Mouse (Mus musculus) kidney, postnatal 25 days (tissue): ENCODE results near the gene Chchd1.
"Not testable (repeated sequence)": the region's sequence is repeated elsewhere in the genome, so short reads cannot be mapped to it uniquely, and the experiment has no call there.

Source experiments
- DNase-seq, 2 experiments: peaks; one replicate each; pipeline ENCODE4 v3.0.0; 2021; ENCODE audit warnings: mixed read lengths in 2 of 2

The Chchd1 gene

DNA sequence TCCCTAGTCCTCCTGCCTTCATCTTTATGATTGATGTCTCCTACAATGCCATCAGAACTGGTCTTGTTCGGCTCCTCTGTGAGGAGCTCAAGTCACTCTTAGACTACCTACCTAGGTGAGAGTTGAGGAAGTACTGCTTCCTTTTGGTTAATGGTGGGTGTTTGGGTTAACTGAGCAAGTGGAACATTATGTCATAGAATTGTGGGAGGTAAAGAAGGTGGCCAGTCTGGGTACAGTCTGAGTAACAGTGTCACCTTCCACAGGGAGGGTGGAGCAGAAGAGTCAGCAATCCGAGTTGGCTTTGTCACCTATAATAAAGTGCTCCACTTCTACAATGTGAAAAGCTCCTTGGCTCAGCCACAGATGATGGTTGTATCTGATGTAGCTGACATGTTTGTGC, 13.8 kb upstream of the Chchd1 start:
- no peak for DNase-seq

DNA sequence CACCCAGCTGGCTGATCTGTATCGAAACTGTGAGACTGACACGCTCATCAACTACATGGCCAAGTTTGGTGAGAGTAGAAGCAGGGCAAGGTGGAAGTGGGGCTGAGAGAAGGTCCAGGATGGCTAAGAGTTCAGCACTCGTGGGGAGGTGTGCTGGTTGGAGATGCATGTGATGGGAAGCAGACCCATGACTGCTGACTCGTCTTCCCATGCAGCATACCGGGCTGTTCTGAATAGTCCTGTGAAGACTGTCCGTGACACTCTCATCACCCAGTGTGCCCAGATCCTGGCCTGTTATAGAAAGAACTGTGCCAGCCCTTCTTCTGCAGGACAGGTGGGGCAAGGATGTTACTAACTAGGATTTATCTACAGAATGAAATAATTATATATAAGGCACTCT, 11.0 kb upstream of the Chchd1 start:
- DNase-seq: no peak

DNA sequence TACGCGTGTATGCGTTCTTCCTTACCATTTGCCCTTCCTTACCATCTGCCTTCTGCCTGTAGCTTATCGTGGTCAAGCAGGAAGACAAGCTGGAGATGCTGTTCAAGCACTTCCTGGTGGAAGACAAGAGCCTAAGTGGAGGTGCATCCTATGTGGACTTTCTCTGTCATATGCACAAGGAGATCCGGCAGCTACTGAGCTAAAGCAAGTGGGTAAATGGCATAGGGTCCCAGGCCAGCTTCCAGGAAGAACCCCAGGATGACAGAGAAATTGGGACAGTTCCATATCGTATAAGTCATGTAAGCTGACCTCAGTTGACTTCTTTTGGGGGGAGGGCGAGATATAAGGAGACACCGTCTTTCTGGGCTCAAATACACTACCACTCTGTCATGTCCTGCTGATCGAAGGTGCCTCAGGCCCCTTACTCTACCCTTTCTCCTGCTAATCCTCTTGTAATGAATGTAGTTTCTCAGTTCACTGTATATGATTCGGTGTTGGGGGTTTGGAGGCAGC, 9.2 kb upstream of the Chchd1 start:
- no peak for DNase-seq

DNA sequence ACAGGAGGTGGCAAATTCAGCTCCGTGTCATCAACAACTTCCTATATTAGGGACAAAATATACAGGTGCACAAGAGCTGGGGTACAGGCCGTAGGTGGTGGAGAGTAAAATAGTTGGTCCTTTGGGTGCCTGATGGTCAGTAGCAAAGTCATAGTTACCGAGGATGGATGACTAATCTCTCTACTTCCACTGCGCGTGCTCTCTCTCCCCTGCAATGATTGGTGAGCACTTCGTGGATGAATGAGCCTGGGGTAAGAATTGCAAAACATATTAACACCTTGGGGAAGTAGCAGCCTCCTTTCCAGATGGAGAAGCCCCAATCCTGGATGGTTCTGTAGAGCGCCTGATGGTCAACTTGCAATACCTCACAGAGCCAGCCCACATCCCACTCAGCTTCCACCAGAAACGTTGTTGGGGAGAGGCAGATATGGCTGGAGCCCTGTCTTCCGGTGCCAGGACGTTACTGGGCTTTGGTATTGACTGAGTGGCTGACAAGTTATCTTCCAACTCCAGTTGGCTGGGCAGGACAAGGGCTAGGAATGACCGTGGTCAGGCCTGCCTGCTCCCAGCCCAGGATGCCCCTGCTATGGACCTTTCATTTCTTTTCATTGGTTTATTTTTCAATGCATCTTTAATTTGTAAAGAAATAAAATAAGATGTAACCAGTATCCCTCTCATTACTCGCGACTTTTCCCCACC, 8.5 kb upstream of the Chchd1 start:
- DNase-seq: no peak

DNA sequence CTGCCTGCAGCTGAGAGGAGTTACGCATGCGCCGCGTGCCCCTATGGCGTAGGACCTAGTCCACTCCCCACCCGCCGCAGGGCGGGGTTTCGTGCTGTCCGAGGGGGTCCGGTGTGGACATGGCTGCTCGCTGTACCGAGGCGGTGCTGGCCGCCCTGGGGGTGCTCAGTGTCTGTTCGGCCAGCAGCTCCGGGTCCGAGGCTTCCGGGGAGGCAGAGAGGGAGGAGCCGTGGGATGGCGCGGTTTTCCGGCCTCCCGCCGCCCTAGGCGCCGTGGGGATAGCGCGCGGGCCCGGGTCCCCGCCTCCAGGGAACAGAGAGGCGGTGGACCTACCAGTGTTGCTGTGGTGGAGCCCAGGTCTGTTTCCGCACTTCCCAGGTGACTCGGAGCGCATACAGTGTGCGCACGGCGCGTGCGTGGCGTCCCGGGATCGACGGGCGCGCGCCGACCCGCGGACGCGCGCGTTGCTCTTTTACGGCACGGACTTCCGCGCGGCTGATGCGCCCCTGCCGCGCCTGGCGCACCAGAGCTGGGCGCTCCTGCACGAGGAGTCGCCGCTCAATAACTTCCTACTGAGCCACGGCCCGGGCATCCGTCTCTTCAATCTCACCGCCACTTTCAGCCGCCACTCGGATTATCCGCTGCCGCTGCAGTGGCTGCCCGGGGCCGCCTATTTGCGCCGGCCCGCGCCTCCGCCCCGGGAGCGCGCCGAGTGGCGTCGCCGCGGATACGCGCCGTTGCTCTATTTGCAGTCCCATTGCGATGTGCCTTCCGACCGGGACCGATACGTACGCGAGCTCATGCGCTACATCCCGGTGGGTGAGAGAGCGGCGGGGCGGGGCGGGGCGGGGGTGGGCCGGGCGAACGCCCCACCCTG, 7.7 kb upstream of the Chchd1 start, which contains the start of gene Fut11:
Fut11 (plus strand) TSS at position 85 of the 877 bp plus-strand sequence.
- peak; percentile 87 to 93 for DNase-seq

DNA sequence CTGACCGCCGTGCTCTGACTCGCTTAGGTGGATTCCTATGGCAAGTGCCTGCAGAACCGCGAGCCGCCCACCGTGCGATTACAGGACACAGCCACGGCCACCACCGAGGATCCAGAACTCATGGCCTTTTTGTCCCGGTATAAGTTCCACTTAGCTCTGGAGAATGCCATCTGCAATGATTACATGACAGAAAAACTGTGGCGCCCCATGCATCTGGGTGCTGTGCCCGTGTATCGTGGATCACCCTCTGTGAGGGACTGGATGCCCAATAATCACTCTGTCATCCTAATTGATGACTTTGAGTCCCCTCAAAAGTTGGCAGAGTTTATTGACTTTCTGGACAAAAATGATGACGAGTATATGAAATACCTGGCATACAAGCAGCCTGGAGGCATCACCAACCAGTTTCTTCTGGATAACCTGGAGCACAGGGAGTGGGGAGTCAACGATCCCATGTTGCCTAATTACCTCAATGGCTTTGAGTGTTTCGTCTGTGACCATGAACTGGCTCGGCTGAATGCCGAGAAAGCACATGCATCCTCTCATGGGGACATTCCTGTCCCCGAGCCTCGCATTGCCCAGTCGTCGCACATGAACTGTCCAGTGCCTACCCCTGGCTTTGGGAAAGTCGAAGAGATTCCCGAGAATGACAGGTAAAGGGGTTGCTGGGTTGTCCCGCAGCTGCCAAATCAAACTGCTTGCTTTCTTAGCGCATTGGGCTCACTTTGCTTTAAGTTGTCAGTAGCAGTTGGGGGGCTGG, 6.9 kb upstream of the Chchd1 start:
- DNase-seq: peak in 1 of 2 experiments; percentile 49

DNA sequence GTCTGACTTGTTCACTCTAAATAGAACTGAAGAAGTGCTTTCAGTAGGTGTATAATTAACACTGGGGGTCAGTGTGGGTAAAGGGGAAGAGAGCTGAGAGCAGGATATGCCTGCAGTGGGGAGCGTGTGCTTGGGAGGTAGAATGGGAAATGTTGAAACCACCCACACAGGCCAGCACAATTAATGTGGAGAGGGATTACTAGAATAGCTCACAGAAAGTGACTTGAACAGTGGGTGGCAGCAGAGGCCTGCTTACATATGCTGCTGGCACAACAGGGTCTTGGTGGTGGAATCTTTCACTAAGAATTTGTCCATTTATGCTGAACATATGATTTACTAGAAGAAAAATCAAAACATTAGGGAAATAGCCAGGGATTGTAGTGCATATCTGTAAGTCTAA, 5.8 kb upstream of the Chchd1 start:
- DNase-seq: peak; percentile 59 to 61

DNA sequence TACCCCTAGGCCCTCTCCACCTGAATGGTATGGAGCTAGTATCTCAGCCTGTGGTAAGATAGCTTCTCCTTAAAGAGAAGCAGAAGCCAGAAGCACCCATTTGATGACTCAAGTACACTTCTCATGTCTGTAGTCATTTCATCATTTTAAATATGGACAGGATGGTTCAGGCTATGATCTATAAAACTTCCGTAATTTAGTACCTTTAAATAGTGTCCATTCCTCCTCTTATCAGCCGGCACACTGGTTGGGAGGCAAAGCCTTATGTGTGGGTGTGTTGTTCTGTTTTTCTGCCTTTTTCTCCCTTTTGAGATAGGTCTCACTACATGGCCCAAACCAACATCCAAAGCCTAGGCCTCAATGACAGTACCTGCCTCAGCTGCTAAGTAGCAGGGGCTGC, 4.3 kb upstream of the Chchd1 start:
- no peak for DNase-seq

DNA sequence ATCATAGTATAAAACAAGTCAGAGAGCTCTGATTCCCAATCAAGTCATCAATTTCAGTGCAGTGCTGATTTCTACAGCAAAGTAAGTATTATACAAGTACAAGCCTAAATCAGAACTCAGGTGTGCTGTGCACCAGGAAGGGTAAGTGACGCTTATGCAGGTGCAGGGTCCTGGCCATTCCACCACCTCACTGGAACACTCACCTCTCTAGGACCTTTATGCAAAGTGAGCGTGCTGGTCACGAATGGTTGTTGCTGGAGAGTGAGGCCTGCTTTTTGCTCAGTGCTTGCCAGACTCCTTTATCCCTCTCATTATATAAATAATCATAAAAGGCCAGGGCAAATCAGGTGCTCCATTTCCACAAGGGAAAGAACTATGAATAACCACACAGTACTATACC, 2.4 kb upstream of the Chchd1 start:
- no peak for DNase-seq

DNA sequence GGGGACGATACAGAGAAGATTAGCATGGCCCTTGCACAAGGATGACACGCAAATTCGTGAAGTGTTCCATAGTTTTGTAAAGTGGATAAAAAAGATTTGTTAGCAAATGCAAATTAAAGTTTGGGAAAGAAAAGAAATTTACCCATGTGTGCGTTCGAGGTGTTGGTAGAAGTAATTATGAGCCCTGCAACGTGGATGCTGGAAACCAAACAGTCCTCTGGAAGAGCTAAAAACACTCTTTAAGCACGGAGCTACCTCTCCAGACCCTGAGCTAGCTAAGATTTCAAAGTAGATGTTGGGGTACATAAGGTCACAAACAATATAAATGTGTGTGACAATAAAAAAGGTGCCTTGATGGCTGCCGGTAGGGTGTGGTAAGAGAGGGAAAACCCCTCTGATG, 1.3 kb upstream of the Chchd1 start:
- no peak for DNase-seq

DNA sequence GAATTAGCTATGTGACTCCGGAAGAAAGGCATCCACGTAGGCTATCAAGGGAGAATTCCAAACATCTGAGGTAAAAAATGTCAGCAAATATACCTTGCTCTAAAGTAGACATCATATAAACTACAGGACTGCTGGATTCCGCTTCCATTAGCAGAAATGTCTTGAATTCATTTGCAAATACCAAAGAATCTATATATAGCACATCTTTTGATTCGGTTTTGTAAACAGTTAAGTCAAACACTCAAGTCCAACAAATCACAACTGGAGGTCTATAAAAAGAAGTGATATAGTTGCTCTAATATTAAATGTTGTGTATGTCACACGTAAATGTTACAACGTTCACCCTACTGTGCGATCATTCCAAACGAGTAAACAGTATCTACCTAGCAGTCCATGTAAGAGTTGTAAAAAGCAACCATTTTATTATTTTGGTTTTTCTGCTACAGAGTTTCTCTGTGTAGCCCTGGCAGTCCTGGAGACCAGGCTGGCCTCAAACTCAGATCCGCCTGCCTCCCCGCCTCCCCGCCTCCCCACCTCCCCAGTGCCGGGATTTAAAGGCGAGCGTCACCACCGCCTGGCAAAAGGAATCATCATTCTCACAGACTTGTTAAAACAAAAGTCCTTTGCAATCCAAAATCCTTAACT, 588 bp upstream of the Chchd1 start:
- DNase-seq: no peak

DNA sequence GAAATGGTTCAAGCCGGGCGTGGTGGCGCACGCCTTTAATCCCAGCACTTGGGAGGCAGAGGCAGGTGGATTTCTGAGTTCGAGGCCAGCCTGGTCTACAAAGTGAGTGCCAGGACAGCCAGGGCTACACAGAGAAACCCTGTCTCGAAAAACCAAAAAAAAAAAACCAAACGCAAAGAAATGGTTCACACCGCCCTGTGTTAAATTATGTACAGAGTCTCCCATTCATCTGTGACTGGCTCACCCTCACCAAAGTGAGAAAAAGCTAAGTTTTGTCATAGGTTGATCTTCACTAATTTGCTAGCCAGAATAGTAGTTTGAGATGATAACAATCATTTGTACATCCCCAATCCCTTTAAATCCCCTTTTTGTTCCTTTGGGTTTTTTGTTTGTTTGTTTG, 655 bp downstream of the Chchd1 start:
- not testable (repeated sequence) for DNase-seq

DNA sequence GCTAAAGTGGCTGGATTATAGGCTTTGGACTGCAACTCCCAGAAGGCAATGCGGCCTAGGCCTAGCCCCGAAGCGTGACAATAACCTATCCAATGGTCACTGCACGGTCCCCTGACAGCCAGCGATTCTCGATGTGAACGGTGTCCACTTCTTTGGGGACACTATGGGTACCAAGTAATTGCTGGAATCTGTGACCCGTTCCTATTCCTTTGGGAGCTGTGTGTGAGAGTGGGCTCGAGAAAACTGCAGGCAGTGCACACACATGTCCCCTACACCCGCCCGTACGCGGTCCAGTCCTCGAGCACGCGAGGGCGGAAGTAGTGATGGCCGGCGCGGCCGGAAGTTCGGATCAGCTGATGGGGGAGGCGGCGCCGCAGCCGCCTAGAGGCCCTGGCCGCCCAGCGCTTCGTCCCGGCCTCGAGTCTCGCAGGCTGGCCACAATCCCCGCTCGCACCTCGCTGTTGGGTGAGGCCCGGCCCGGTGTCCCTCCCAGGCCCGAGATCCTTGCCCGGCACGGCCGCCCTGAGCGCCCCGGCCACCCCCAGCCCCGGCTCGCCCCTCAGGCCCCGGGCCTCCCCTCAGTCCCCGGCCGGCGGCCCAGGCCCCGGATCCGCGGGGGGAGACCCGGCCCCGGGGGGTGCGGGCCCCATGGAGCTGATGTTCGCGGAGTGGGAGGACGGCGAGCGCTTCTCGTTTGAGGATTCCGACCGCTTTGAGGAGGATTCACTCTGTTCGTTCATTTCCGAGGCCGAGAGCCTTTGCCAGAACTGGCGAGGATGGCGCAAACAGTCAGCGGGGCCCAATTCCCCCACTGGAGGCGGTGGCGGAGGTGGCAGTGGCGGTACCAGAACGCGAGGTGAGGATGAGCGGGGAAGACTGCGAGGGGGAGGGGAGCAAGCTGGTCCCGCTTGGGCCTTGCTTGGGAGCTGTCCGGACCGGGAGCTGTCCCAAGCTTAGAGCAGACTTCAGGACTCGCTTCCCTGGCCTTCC, 4.7 kb downstream of the Chchd1 start, which contains the start of gene Zswim8:
Zswim8 (plus strand) TSS at position 352 of the 990 bp plus-strand sequence.
- DNase-seq: peak; percentile 89 to 96

DNA sequence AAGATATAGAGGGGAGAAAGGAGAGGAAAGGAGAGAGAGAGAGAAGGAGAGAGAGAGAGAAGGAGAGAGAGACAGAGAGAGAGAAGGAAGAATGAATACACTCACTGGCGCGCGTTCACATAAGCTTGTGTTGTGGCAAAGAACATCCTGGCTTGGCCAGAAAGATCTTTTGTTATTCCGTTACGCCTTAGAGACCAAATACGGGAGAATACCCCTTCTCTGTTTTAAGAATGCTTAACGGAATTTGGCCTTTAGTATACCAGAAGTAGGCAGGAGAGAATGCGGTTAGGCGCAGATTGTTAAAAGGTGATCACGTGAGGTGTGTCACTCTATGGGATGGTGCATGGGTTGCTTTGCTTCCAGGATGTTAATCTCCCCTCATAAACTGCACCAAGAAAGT, 5.4 kb downstream of the Chchd1 start:
- no peak for DNase-seq

DNA sequence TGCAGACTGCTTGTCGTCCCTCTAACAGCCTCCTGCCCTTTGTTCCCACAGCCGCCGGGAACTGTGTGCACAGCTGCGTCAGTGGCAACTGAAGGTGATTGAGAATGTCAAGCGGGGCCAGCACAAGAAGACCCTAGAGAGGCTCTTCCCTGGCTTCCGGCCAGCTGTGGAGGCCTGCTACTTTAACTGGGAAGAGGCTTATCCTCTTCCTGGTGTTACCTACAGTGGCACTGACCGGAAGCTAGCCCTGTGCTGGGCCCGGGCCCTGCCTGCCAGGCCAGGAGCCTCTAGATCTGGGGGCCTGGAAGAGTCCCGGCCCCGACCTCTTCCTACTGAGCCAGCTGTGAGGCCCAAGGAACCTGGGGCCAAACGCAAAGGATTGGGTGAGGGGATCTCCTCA, 11.0 kb downstream of the Chchd1 start:
- no peak for DNase-seq

DNA sequence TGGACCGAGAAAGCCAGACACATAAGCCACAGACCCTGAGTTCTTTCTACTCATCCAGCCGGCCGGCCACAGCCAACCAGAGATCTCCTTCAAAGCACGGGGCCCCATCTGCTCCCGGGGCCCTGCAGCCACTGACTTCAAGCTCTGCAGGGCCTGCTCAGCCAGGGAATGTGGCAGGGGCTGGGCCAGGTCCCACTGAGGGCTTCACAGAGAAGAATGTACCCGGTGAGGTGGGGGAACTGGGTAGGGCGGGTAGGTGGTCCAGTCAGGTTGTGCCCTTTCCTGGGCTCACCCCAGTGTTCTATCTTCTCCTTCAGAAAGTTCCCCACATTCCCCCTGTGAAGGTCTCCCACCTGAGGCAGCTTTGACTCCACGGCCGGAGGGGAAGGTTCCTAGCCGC, 15.6 kb downstream of the Chchd1 start:
- no peak for DNase-seq

DNA sequence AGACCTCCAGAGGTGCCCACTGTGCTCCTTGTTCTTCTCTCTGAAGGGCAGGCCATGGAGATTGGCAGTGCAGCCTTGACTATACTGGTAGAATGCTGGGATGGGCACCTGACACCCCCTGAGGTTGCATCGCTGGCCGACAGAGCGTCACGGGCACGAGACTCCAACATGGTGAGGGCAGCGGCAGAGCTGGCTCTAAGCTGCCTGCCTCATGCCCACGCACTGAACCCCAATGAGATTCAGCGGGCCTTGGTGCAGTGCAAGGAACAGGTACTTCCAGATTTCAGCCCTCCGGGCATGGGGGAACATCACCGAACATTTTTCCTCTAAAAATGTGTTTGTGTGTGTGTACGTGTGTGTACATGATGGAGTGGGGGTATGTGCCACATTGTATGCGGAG, 17.0 kb downstream of the Chchd1 start:
- DNase-seq: no peak

DNA sequence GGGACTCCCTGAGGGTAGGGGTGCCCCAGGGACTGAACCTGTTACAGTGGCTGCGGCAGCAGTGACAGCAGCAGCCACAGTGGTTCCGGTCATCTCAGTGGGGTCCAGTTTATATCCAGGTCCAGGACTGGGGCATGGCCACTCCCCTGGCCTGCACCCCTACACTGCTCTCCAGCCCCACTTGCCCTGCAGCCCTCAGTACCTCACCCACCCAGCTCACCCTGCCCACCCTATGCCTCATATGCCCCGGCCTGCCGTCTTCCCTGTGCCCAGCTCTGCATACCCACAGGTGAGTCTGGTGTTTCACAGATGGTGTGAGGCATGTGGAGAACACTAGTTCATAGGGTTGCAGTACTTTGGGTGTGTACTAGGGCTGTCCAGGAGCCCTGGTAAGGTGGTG, 18.6 kb downstream of the Chchd1 start:
- no peak for DNase-seq

DNA sequence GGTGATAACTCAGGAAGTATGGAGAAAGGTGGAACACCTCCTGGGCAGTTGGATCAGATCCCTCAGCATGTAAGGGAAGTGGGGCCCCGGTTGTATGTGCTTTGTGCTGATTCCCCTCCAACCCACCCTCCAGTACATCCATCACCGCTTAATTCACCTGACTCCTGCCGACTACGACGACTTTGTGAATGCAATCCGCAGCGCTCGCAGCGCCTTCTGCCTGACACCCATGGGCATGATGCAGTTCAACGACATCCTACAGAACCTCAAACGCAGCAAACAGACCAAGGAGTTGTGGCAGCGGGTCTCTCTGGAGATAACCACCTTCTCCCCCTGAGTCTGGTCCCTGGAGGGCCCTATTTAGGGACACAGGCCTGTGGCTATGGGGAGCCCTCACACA, 20.2 kb downstream of the Chchd1 start:
- DNase-seq: no peak

DNA sequence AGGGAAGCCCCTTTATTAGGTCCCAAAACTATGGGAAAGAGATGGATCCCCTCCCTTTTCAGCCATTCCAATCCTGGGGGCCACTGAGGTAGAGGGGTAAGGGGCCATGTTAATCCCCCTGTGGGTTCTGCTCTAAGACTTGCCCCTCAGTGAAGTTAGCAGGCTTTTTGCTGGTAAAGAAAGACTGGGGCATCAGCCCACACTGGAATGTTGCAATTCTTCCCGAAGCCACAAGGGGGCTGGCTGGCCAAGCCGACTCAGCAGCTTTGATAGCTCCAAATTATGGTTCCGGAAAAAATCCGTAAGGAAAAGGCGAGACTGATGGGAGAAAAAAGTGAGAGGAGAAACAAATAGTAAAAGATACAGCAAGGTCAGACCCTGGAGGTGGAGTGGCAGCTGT, 21.2 kb downstream of the Chchd1 start:
- DNase-seq: peak; percentile 72 to 76

DNA sequence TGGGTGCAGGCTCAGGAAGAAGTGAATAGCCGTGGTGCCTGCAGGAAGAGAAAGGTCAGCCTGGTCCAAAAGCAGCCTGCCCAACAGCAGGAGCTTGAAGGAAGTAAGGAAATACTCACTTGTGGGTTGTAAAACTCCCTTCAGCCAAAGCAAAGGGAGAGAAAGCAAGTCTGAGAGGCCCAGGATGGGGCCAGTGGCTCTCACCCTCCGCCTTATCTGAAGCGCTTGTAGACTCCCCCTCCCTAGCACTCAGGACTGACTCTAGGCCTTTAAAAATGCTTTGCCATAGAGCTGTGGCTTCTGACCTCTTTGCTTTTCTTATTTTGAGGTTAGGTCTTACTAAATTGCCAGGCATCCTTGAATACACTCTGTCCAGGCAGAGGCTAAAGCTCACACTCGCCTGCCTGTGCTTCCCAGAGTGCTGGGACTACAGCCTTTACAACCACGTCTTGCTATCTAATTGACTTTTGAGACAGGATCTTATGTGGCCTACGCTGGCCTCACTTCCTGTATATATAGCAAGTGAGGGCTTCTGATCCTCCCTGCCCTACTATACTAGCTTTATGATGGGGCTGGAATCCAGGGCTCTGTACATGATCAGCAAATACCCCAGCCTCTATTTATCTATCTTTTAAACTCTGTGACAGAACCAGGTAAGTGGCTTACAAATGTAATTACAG, 23.0 kb downstream of the Chchd1 start:
- no peak for DNase-seq
